Mouse (Mus musculus): ENCODE measurements around the gene Impg1.

Impg1 gene

GRCm38 (mm10) chr9:80465381-80465780, at the start of gene Impg1:
Gene Impg1 (minus strand): TSS chr9:80465481.
- no peak for DNase-seq (ENCODE audit: low read depth)

- DNase-seq (ENCODE audit: low read depth) = no peak
Measured at GRCm38 (mm10) chr9:80509464-80510153, 44.3 kb upstream of the Impg1 start.

GRCm38 (mm10) chr9:80504496-80505012, 39.3 kb upstream of the Impg1 start:
- no peak for DNase-seq (ENCODE audit: low read depth)

GRCm38 (mm10) chr9:80491591-80491990, 26.3 kb upstream of the Impg1 start:
- no peak for DNase-seq (ENCODE audit: low read depth)

GRCm38 (mm10) chr9:80460420-80460819, 4.9 kb downstream of the Impg1 start:
- DNase-seq (ENCODE audit: low read depth) = no peak

GRCm38 (mm10) chr9:80450467-80451261, 14.6 kb downstream of the Impg1 start:
- no peak for DNase-seq (ENCODE audit: low read depth)

- no peak for DNase-seq (ENCODE audit: low read depth)
Measured at GRCm38 (mm10) chr9:80441096-80441710, 24.1 kb downstream of the Impg1 start.

- no peak for DNase-seq (ENCODE audit: low read depth)
Measured at GRCm38 (mm10) chr9:80391404-80391803, 73.9 kb downstream of the Impg1 start.

- no peak for DNase-seq (ENCODE audit: low read depth)
Measured at GRCm38 (mm10) chr9:80391002-80391401, 74.3 kb downstream of the Impg1 start.

GRCm38 (mm10) chr9:80387890-80388289, 77.4 kb downstream of the Impg1 start:
- DNase-seq (ENCODE audit: low read depth) = no peak

- no peak for DNase-seq (ENCODE audit: low read depth)
Measured at GRCm38 (mm10) chr9:80386492-80386891, 78.8 kb downstream of the Impg1 start.

- no peak for DNase-seq (ENCODE audit: low read depth)
Measured at GRCm38 (mm10) chr9:80386000-80386399, 79.3 kb downstream of the Impg1 start.

- DNase-seq (ENCODE audit: low read depth) = no peak
Measured at GRCm38 (mm10) chr9:80382711-80383110, 82.6 kb downstream of the Impg1 start.

- DNase-seq (ENCODE audit: low read depth) = no peak
Measured at GRCm38 (mm10) chr9:80380078-80380645, 85.1 kb downstream of the Impg1 start.

- DNase-seq (ENCODE audit: low read depth) = no peak
Measured at GRCm38 (mm10) chr9:80374100-80374499, 91.2 kb downstream of the Impg1 start.

GRCm38 (mm10) chr9:80373304-80373739, 92.0 kb downstream of the Impg1 start:
- DNase-seq (ENCODE audit: low read depth) = no peak

- no peak for DNase-seq (ENCODE audit: low read depth)
Measured at GRCm38 (mm10) chr9:80368636-80369035, 96.6 kb downstream of the Impg1 start.

- no peak for DNase-seq (ENCODE audit: low read depth)
Measured at GRCm38 (mm10) chr9:80367520-80368204, 97.6 kb downstream of the Impg1 start.

- no peak for DNase-seq (ENCODE audit: low read depth)
Measured at GRCm38 (mm10) chr9:80360063-80360462, 105.2 kb downstream of the Impg1 start.

- DNase-seq (ENCODE audit: low read depth) = no peak
Measured at GRCm38 (mm10) chr9:80351678-80352331, 113.5 kb downstream of the Impg1 start.

GRCm38 (mm10) chr9:80351295-80351677, 114.0 kb downstream of the Impg1 start:
- DNase-seq (ENCODE audit: low read depth) = no peak

Measured in c-Kit-positive CD71-negative TER-119-negative erythroid progenitor cells, embryonic 14.5 days (primary cell).